Mouse (Mus musculus): ENCODE measurements around the gene Tnrc6b. TPM values are rescaled to one million over a fixed set of nuclear protein-coding genes. Genes with fewer than 3 reads are reported as not detected.
"Not testable (repeated sequence)": the region's sequence is repeated elsewhere in the genome, so short reads cannot be mapped to it uniquely, and the experiment has no call there.

The Tnrc6b gene
- total RNA-seq, 2 experiments from 2014 or later = 127 to 133 TPM

GRCm38 (mm10) chr15:80910790-80911531, 199.8 kb downstream of the Tnrc6b start:
- no peak overlapping the region for H3K4me3 ChIP-seq
- TF ChIP-seq CTCF (conservative IDR thresholded peaks at IDR 0.05) = no peak
- DNase-seq (ENCODE audit: low spot score in 2 of 2) = no peak
- H3K27ac ChIP-seq = no peak overlapping the region

GRCm38 (mm10) chr15:80912175-80912574, 201.1 kb downstream of the Tnrc6b start:
- Histone ChIP-seq H3K4me3 (no peak overlapping the region), H3K27ac (no peak overlapping the region)
- no peak for TF ChIP-seq CTCF (conservative IDR thresholded peaks at IDR 0.05)
- DNase-seq (ENCODE audit: low spot score in 2 of 2) = no peak

DNA sequence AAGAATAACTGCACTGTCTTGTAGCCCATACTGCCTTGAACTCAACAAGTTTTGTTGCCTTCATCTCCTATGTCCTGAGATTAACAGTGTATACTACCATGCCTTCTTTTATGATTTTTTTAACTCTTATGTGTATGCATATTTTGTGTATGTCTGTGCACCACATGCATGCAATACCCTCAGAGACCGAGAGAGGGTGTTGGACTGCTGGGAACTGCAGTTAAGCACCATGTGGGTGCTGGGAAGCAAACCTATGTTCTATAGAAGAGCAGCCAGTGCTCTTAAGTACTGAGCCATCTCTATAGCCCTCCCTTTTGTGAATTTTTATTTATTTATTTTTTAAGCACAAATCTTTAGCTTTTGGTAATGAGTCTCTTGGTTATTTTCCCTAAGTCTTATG, 202.7 kb downstream of the Tnrc6b start:
- Histone ChIP-seq H3K27ac (no peak overlapping the region), H3K4me3 (no peak overlapping the region)
- DNase-seq (ENCODE audit: low spot score in 2 of 2) = no peak
- peak; percentile 36; the same call in 1 of the 2 replicates for TF ChIP-seq CTCF (conservative IDR thresholded peaks at IDR 0.05)

GRCm38 (mm10) chr15:80915850-80916249, 204.7 kb downstream of the Tnrc6b start:
- no peak overlapping the region for H3K4me3 ChIP-seq
- peak overlapping the region; percentile 18; the same call in 1 of the 2 replicates for H3K27ac ChIP-seq
- no peak for TF ChIP-seq CTCF (conservative IDR thresholded peaks at IDR 0.05)
- no peak for DNase-seq (ENCODE audit: low spot score in 2 of 2)

DNA sequence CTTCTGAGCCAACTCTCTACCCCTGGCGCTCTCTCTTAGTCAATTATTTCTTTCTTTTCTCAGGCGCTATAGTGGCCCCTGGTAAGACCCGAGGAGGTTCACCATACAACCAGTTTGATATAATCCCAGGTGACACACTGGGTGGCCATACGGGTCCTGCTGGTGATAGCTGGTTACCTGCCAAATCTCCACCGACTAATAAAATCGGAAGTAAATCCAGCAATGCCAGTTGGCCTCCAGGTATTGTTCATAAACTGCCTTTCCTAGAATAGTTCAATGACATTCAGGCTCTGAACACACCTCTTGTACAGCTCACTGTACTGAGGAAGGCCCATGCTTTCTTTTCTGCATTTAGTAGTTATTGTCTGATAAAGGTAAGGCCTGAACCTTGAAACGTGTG, 205.5 kb downstream of the Tnrc6b start:
- H3K27ac ChIP-seq = no peak overlapping the region
- H3K4me3 ChIP-seq = no peak overlapping the region
- DNase-seq (ENCODE audit: low spot score in 2 of 2) = no peak
- TF ChIP-seq CTCF (conservative IDR thresholded peaks at IDR 0.05) = no peak

GRCm38 (mm10) chr15:80920346-80920745, 209.2 kb downstream of the Tnrc6b start:
- no peak for TF ChIP-seq CTCF (conservative IDR thresholded peaks at IDR 0.05)
- DNase-seq (ENCODE audit: low spot score in 2 of 2) = no peak
- Histone ChIP-seq H3K4me3 (no peak overlapping the region), H3K27ac (no peak overlapping the region)

GRCm38 (mm10) chr15:80921781-80922180, 210.7 kb downstream of the Tnrc6b start:
- Histone ChIP-seq H3K27ac (no peak overlapping the region), H3K4me3 (no peak overlapping the region)
- no peak for DNase-seq (ENCODE audit: low spot score in 2 of 2)
- no peak for TF ChIP-seq CTCF (conservative IDR thresholded peaks at IDR 0.05)

- no peak for DNase-seq (ENCODE audit: low spot score in 2 of 2)
- TF ChIP-seq CTCF (conservative IDR thresholded peaks at IDR 0.05) = no peak
- Histone ChIP-seq H3K4me3 (no peak overlapping the region), H3K27ac (no peak overlapping the region)
Observed at GRCm38 (mm10) chr15:80924211-80924610, 213.1 kb downstream of the Tnrc6b start.

DNA sequence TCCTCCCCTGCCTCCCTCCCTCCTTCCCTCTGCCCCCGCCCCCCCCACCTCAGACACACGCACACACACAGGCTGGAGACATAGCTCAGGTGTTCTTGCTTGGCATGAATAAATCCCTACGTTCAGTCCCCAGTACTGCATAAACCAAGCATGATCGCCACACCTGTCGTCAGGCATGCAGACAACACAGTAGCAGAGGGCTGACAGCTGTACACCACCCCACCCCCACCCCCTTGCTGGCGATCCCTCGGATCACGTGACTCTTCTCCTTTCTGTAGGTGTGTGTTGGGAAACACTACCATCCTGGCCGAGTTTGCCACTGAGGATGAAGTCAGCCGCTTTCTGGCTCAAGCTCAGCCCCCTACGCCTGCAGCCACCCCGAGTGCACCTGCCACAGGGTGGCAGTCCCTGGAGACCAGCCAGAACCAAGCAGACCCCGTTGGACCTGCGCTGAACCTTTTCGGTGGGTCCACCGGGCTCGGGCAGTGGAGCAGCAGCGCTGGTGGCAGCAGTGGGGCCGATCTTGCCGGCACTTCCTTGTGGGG, 217.8 kb downstream of the Tnrc6b start:
- Histone ChIP-seq H3K27ac (peak overlapping the region; percentile 48; the same call in 1 of the 2 replicates), H3K4me3 (no peak overlapping the region)
- DNase-seq (ENCODE audit: low spot score in 2 of 2) = no peak
- no peak for TF ChIP-seq CTCF (conservative IDR thresholded peaks at IDR 0.05)

GRCm38 (mm10) chr15:80930048-80930571, 219.0 kb downstream of the Tnrc6b start:
- Histone ChIP-seq H3K4me3 (no peak overlapping the region), H3K27ac (peak overlapping the region; percentile 32; the same call in 1 of the 2 replicates)
- no peak for DNase-seq (ENCODE audit: low spot score in 2 of 2)
- no peak for TF ChIP-seq CTCF (conservative IDR thresholded peaks at IDR 0.05)

DNA sequence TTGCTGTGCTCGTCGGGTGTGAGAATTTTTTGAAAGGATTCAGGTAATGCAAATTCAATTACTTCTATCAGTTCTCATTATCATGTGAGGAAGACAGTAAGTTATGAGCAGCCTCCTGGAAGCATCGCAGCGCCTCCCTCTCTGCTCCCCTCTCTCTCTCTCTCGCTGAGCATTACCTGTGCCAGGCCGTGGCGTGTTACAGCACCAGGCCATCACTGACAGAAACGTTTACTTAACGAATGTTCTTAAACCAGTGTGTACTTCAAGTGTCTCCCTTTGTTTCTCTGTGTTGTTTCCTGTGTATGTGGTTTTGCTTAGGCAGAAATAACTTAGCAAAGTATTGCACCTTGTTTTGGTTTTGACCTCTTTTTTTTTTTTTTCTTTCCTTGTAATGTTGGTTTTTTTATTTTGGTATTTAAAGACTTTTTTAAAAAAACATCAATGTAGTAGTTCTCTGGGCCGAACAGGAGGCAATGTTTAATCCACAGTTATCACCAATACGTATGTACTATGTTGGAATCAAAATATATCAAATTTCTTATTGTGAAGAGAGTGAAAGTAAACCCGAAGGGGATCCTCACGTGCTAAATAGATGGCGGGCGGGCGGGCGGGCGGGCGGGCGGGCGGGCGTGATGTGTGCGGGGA, 219.7 kb downstream of the Tnrc6b start:
- H3K4me3 ChIP-seq; H3K27ac ChIP-seq; DNase-seq (ENCODE audit: low spot score in 2 of 2): not testable (repeated sequence)

DNA sequence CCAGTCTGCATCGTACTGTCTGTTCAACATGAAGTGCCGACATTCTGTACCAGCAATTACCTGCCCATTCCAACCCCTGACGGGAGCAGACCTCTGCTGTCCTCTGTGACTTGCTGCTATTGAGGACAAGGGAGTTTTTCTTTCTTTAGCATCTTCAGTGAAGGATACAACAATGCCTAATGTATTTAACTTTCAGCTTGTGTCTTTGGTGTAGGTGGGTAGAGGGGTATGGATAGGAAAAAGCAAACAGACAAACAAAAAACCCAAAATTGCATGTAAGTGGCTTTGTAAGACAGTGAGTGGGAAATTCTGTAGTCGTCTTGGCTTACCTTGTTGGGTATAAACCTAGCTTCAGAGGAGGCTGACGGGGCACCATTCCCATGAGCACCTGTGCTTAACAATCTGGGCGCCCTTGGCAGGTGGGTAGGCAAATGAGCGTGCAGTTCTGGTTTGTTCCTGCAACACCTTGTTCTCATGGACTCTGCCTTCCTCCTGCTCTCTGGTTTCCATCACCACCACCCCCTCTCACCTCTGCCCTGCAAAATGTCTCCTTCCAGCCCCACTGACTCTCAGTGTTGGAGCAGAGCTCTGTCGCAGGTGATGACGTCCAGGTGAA, 220.3 kb downstream of the Tnrc6b start:
- DNase-seq (ENCODE audit: low spot score in 2 of 2) = no peak
- Histone ChIP-seq H3K4me3 (no peak overlapping the region), H3K27ac (no peak overlapping the region)
- TF ChIP-seq CTCF (conservative IDR thresholded peaks at IDR 0.05) = no peak

GRCm38 (mm10) chr15:80934841-80935240, 223.7 kb downstream of the Tnrc6b start:
- TF ChIP-seq CTCF (conservative IDR thresholded peaks at IDR 0.05) = no peak
- no peak for DNase-seq (ENCODE audit: low spot score in 2 of 2)
- no peak overlapping the region for H3K4me3 ChIP-seq
- no peak overlapping the region for H3K27ac ChIP-seq
